Mouse (Mus musculus) hindbrain, postnatal 0 days (tissue): ENCODE measurements at regions not wholly inside any gene's neighbourhood (a gene's known extent, or its start where the extent isn't known, plus 50 kb on each side); places are given as distances from the start of the nearest gene placed in this dataset.

Experiments used
- ATAC-seq: fragments of 200-750 bp; cut with Nextera tagmentation; 2 replicates; pipeline ENCODE4 v1.8.0; 2017; ENCODE audit warnings: mild to moderate bottlenecking, moderate TSS enrichment, moderate library complexity
- DNase-seq: peaks from one replicate; pipeline ENCODE4 v3.0.0-alpha.2; 2015; ENCODE audit warnings: low spot score
- H3K27ac ChIP-seq: fragments of 300-500 bp; sonication (generic); 2 replicates; pipeline ENCODE4 v1.5.1; 2014; ENCODE audit warnings: mild to moderate bottlenecking
- H3K27me3 ChIP-seq: fragments of 300-500 bp; sonication (generic); 2 replicates; pipeline ENCODE4 v1.6.1; 2014; ENCODE audit warnings: low read length, mixed read lengths; ENCODE audit not compliant: insufficient read depth
- H3K36me3 ChIP-seq: fragments of 300-500 bp; sonication (generic); 2 replicates; pipeline ENCODE4 v1.6.1; 2014; ENCODE audit warnings: low read length, mixed read lengths; ENCODE audit not compliant: insufficient read depth
- H3K4me1 ChIP-seq: fragments of 300-500 bp; sonication (generic); 2 replicates; pipeline ENCODE4 v1.6.1; 2014; ENCODE audit warnings: antibody characterized with exemption, low read length, mixed read lengths; ENCODE audit not compliant: insufficient read depth
- H3K4me2 ChIP-seq: fragments of 300-500 bp; sonication (generic); 2 replicates; pipeline ENCODE4 v1.6.1; 2014; ENCODE audit warnings: low read depth, mild to moderate bottlenecking, low read length, moderate library complexity, mixed read lengths
- H3K4me3 ChIP-seq: fragments of 300-500 bp; sonication (generic); 2 replicates; pipeline ENCODE4 v1.5.1; 2014; ENCODE audit warnings: low read length
- H3K9ac ChIP-seq: fragments of 300-500 bp; sonication (generic); replicated peaks from 2 replicates; pipeline ENCODE4 v1.6.1; 2014; ENCODE audit warnings: mild to moderate bottlenecking, low read length, moderate library complexity, mixed read lengths
- H3K9me3 ChIP-seq: fragments of 300-500 bp; sonication (generic); 2 replicates; pipeline ENCODE4 v1.6.1; 2016; ENCODE audit warnings: low read length, mixed read lengths
- CTCF ChIP-seq: IDR thresholded peaks from 2 replicates; pipeline ENCODE4 v1.5.1; 2016; ENCODE audit warnings: antibody characterized with exemption, control low read depth, low read depth
- WGBS: fragments of 180-500 bp; shearing (Covaris S2); extraction: QIAGEN DNeasy Blood & Tissue Kit; methylation state at CpG from one replicate; pipeline ENCODE4 v1.1.7; 2014; 5-methylcytosine and 5-hydroxymethylcytosine counted together

DNA sequence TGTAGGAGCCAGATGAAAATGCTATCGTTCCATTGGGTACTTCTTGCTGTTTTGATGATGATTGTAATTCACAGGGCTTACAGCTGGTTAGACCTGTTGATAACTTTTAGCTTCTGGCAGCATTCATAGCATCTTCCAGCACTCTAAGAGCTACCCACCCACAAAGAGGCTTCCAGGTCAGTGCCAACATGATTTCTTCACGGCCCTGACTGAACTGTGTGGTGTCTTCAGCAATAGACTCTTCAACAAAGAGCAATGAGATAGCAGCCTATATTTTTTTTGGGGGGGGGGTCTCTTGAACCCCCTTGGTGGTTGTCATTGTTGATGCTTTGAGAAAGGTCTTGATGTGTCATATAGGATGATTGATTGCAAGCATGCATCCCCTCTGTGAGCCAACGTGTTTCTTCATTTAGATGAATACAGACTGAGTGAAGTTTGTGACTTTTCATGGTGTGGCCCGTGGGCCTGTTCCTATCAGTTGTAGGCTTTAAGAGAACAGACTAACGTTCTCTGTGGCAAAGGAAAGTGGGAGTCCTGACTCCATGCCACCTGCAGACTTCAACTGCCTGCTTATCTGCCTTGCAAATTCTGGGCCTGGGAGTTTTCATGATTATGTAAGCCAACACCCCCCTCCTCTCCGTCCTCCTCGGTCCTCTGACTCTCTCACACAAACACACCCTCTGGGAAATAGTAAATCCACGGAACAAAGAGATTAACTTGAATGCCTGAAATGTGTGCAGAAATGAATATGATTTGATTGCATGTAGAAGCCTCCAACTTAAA, 1293.0 kb upstream of the A1bg start:
- H3K27me3 ChIP-seq = no peaks in the 10 kb centered on the region
- ATAC-seq (no peak), DNase-seq (no peak)
- no peak overlapping the region for H3K27ac ChIP-seq
- peaks cover 5% of the 10 kb centered on the region; the same call in 1 of the 2 replicates for H3K4me1 ChIP-seq
- 52% methylated on average over 8 of the region's 8 CpGs for WGBS
- no peaks in the 10 kb centered on the region for H3K9me3 ChIP-seq
- TF ChIP-seq CTCF = no peak
- no peak overlapping the region for H3K4me2 ChIP-seq
- no peak overlapping the region for H3K4me3 ChIP-seq
- H3K9ac ChIP-seq = no peak overlapping the region
- no peaks in the 10 kb centered on the region for H3K36me3 ChIP-seq

DNA sequence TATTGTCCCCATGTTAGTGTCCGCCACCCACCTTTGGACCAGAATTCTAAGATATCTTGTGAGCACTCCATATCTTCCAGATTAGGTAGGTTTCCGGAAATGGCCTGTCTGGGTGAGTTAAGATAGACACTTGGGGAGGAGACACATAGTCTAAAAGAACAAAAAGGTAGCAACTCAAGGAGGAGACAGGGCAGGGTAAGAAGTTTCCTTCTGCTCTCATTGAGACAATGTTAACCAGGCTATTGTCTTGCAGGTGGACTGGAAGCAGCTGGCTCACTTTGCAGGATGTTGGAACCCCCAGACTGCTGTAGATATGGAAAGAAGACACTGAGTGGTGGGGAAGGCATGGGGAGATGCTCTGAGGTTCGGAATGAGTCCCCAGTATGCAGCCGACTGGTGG, 1291.5 kb upstream of the A1bg start:
- Histone ChIP-seq H3K27ac (no peak overlapping the region), H3K4me3 (no peak overlapping the region), H3K4me2 (no peak overlapping the region), H3K4me1 (peaks cover 5% of the 10 kb centered on the region; the same call in 1 of the 2 replicates), H3K27me3 (no peaks in the 10 kb centered on the region), H3K9ac (no peak overlapping the region), H3K9me3 (no peaks in the 10 kb centered on the region), H3K36me3 (no peaks in the 10 kb centered on the region)
- DNase-seq (no peak), ATAC-seq (no peak)
- WGBS = 93% methylated on average over 4 of the region's 4 CpGs
- TF ChIP-seq CTCF = no peak

DNA sequence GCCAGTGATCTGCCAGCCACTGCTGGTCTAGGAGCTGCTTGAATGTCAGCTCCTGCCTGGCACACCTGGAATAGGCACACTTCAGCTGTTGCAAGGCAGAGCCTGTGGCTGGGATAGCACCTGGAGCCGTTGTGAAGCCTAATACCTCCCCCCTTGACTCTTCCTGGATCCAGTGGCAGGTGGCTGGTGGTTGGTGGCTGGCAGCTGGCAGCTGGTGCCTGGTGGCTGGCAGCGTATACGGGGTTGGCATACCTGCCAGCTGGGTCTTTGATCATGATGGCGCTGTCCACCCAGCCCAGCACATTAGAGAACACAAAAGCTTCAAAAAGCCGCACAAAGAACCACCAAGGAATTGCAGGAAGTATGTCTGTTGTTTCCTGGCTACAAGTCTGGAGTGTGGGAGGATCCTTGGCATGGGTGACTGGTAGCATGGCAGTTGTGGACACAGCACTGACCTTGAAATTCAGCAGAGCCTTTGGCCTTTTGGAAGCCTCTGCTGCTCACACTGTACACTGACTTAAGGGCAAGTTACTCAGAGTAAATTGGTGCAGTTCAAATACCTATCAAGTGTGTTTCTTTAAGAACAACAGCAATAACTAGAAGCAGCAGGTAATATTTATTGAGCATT, 1289.6 kb upstream of the A1bg start:
- peak; percentile 73 for ATAC-seq
- DNase-seq = peak; percentile 42

DNA sequence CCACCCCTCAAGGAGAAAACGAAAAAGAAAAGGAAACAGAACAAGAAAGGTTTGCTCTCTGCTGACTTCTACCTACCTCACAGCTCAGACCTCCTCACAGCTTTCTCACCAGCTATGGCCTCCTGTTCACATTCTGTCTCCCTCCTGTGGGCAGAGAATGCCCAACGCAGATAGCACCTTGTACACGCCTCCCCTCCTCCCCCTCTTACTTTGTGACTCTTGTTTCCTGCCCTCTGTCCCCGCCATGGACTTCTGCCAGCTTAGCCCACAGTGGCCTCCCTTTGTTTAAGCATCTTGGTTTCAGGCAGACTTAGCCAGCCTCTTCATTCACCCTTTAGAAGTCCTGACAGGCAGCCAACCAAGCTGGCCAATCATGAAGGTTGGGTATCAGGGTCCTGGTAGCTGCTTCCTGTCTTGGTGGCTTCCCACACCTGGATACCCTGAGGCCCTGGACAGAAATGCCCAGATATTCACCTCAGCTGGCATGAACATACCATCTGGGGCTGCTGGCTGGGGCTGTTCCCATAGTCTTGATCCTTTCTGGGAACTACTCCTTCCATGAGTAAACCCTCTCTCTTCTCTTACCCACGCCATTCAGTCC, 1287.2 kb upstream of the A1bg start:
- 46% methylated on average over 5 of the region's 5 CpGs for WGBS
- Histone ChIP-seq H3K36me3 (no peaks in the 10 kb centered on the region), H3K4me3 (no peak overlapping the region), H3K27me3 (no peaks in the 10 kb centered on the region), H3K9ac (no peak overlapping the region), H3K9me3 (no peaks in the 10 kb centered on the region), H3K27ac (no peak overlapping the region), H3K4me2 (no peak overlapping the region), H3K4me1 (peaks cover 5% of the 10 kb centered on the region; the same call in 1 of the 2 replicates)
- ATAC-seq (no peak), DNase-seq (no peak)
- TF ChIP-seq CTCF = no peak

More for the DNA sequence above, 1289.6 kb upstream of the A1bg start:
- Histone ChIP-seq H3K4me2 (no peak overlapping the region), H3K9ac (no peak overlapping the region), H3K4me1 (peaks cover 5% of the 10 kb centered on the region; the same call in 1 of the 2 replicates), H3K4me3 (no peak overlapping the region), H3K36me3 (no peaks in the 10 kb centered on the region), H3K27ac (no peak overlapping the region), H3K27me3 (no peaks in the 10 kb centered on the region), H3K9me3 (no peaks in the 10 kb centered on the region)
- 43% methylated on average over 5 of the region's 5 CpGs for WGBS
- no peak for TF ChIP-seq CTCF

DNA sequence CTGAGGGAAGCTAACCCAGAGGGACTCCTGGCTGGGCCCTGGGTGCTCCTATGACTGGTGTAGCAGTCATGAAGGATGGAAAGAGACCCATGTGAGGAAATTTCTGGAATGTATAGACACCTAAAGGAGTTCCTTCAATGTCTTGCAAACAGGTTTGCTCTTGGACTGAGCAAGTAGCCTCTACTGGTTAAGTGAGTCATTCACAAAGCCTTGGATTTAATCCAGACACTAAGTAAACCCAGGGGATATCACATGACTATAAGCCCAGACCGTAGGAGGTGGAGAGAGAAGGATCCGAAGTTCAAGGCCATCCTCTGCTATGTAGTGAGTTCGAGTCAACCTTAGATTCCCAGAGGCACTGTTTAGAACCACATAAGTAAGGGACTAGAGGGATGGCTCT, 1286.5 kb upstream of the A1bg start:
- ATAC-seq (no peak), DNase-seq (no peak)
- WGBS = 84% methylated on average over 3 of the region's 3 CpGs
- Histone ChIP-seq H3K9ac (no peak overlapping the region), H3K36me3 (no peaks in the 10 kb centered on the region), H3K4me3 (no peak overlapping the region), H3K4me2 (no peak overlapping the region), H3K9me3 (no peaks in the 10 kb centered on the region), H3K27ac (no peak overlapping the region), H3K27me3 (no peaks in the 10 kb centered on the region), H3K4me1 (peaks cover 5% of the 10 kb centered on the region; the same call in 1 of the 2 replicates)
- TF ChIP-seq CTCF = no peak

DNA sequence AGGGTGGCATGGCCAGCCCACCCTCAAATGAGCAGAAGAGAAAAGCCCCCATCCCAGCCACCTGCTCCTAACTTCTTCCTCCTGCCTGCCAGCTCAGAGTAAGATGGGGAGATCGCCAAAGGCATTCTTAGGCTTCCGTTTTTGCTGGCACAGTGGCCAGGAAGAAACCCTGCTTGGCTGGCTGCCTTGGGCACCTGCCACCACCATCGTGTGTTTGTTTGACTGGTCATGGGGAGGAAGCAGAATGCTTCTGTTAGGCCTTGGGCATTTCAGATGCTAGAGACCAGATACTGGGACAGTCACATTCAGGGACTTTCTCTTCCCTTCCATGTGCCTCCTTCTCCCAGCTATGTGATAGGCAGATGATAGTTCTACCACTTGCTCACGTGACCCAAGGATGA, 1283.7 kb upstream of the A1bg start:
- no peaks in the 10 kb centered on the region for H3K27me3 ChIP-seq
- DNase-seq (peak; percentile 64), ATAC-seq (0 out of 2 replicates have a peak, but pooled peaks have one; percentile 35)
- WGBS = 44% methylated on average over 4 of the region's 4 CpGs
- H3K4me3 ChIP-seq = no peak overlapping the region
- no peak overlapping the region for H3K4me2 ChIP-seq
- H3K36me3 ChIP-seq = no peaks in the 10 kb centered on the region
- H3K9ac ChIP-seq = no peak overlapping the region
- H3K9me3 ChIP-seq = no peaks in the 10 kb centered on the region
- no peak overlapping the region for H3K27ac ChIP-seq
- no peak for TF ChIP-seq CTCF
- no peaks in the 10 kb centered on the region for H3K4me1 ChIP-seq
